Mouse (Mus musculus): ENCODE data around the gene H6pd. TPM values are rescaled to one million over a fixed set of nuclear protein-coding genes. Genes with fewer than 3 reads are reported as not detected.

The H6pd gene
- total RNA-seq, 2 experiments from 2014 or later, result 11.4 to 14.2 TPM

- DNase-seq (ENCODE audit: low spot score in 2 of 2), result no peak
- intact Hi-C loops (cut with DNase I), result loop anchor here (5.0 kb wide), 2 partner anchors 113 to 218 kb away; partner anchors contain the start of gene Tmem201
Measured at GRCm38 (mm10) chr4:149955631-149956030, 53.2 kb downstream of the H6pd start.

DNA sequence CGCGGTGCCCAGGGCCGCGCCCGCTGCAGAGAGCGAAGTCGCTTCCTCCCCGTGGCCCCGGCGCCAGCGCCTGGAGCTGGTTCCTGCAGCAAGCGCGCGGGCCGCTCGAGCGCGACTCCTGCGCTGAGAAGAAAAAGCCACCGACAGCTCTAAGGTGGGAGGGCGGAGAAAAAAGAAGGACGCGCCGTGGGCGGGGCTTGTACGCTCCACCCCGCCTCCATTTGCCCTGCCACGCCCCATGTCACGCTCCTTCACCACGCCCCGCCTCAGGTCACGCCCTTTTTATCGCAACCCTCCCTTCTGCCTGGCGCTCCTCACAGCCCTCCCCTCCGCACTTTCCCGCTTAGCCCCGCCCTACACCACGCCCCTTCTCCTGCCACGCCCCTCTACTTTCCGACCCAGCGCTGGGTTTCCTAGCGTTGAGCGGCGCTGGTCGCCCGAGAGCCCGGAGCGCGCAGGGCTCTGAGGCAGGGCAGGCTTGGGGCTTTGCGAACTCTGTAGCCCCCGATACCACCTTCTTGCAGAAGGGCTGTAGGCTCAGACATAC, 53.9 kb downstream of the H6pd start, which contains the start of gene Spsb1:
TSS of gene Spsb1 (minus strand) at position 151 of the 547 bp plus-strand sequence.
- intact Hi-C loops (cut with DNase I), result loop anchor here (5.0 kb wide), 3 partner anchors 103 to 218 kb away; partner anchors contain the start of gene Tmem201
- peak; percentile 94 to 95 for DNase-seq (ENCODE audit: low spot score in 2 of 2)

- intact Hi-C loops (cut with DNase I), result loop anchor here (5.0 kb wide), 1 partner anchor 102 kb away; no protein-coding TSS in a partner anchor
- DNase-seq (ENCODE audit: low spot score in 2 of 2), result peak; percentile 67
Measured at GRCm38 (mm10) chr4:149953621-149954481, 55.0 kb downstream of the H6pd start.

GRCm38 (mm10) chr4:149952201-149952600, 56.6 kb downstream of the H6pd start:
- intact Hi-C loops (cut with DNase I), result loop anchor here (5.0 kb wide), 1 partner anchor 100 kb away; no protein-coding TSS in a partner anchor
- DNase-seq (ENCODE audit: low spot score in 2 of 2), result no peak

DNA sequence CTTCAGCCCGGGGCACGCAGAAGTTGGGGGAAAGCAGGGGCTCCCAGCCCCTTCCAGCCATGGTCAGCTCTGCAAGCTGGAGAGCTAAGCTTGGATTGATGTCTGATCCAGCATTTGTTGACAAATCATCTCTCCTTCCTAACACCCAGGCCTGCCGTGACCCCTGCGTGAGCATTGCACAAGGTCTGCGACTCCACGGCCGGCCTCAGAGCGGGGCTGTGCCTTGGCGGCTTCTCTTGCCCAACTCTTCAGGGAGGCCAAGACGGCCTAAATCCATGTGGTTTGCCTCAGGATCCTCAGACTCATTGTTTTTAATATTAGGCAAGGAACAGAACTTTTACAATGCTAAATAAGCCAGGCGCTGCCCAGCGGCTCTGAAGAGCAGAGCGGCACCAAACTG, 57.6 kb downstream of the H6pd start:
- DNase-seq (ENCODE audit: low spot score in 2 of 2), result no peak
- intact Hi-C loops (cut with DNase I), result loop anchor here (5.0 kb wide), 1 partner anchor 99 kb away; no protein-coding TSS in a partner anchor

GRCm38 (mm10) chr4:149949691-149950090, 59.1 kb downstream of the H6pd start:
- DNase-seq (ENCODE audit: low spot score in 2 of 2), result no peak
- intact Hi-C loops (cut with DNase I), result loop anchor here (5.0 kb wide), 1 partner anchor 97 kb away; no protein-coding TSS in a partner anchor

GRCm38 (mm10) chr4:149948119-149948518, 60.7 kb downstream of the H6pd start:
- intact Hi-C loops (cut with DNase I), result no loop called here
- no peak for DNase-seq (ENCODE audit: low spot score in 2 of 2)

DNA sequence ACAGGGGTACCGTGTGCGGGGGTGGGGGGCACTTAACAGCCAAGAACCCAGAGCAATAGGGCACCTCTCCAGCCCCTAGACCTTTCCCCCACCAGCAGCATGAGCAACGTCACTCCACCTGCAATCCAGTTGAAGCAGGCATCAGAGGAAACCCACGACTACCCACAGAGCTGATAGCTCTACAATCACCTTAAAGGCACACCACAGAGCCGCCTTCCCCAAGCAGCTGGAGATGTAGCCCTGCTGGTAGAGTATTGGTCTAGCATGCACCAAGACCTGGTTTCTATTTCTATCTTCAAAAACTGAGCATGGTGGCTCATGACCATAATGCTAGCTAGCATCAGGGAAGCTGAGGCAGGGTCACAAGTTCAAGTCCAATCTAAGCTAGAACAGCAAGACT, 61.4 kb downstream of the H6pd start:
- intact Hi-C loops (cut with DNase I), result no loop called here

GRCm38 (mm10) chr4:149945194-149945593, 63.6 kb downstream of the H6pd start:
- no peak for DNase-seq (ENCODE audit: low spot score in 2 of 2)
- intact Hi-C loops (cut with DNase I), result no loop called here

More for the DNA sequence above, 61.4 kb downstream of the H6pd start:
- no peak for DNase-seq (ENCODE audit: low spot score in 2 of 2)

GRCm38 (mm10) chr4:149944214-149944613, 64.6 kb downstream of the H6pd start:
- no peak for DNase-seq (ENCODE audit: low spot score in 2 of 2)
- intact Hi-C loops (cut with DNase I), result no loop called here

- intact Hi-C loops (cut with DNase I), result no loop called here
- DNase-seq (ENCODE audit: low spot score in 2 of 2), result no peak
Measured at GRCm38 (mm10) chr4:149942831-149943741, 65.7 kb downstream of the H6pd start.

DNA sequence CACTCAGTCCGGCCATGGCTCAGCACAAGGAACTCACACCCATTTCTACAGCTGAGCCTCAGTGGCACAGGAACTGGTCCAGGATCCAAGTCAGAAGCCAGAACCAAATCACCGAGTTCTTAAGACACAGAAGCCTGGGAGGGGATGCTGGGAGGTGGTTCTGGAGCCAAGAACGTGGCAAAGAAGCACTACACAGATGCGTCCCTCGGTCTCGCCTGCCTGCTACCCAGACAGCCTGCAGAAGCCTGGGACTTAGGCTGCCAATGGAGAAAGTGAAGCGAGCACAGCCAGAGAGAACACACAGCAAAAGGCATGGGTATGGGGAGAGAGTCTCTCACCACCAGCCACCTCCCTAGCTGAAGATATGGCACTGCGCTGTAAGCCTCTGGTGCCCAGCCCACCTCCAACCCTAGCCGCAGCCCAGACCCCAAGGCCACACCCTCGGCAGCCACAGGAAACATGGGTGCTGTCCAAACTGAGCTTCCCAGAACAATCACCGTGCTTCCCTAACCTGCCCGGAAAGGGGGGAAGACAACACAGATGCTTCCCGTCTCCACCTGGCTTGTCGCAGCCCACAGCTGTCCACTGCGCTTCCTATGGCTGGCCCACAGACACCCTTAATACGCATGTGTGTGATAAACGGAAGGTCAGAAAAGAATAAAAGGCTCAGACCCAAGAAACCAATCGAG, 67.6 kb downstream of the H6pd start:
- no peak for DNase-seq (ENCODE audit: low spot score in 2 of 2)
- intact Hi-C loops (cut with DNase I), result no loop called here

DNA sequence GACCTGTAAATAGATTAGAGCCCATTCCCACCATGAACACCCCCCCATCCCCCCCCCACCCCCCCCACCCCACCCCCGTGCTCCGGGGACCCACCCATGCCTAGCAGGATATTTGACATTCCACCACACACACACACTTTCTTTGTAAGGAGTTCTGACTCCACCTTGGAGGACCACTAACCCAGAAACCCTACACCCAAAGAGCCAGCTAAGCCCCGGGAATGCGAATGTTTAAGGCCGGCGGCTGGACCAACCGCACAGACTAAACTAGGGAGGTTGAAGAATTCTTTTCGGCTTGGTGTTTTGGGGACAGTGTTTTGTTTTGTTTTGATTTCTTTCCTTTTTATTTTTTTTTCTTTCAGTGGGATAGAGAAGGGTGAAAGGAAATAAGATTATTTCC, 70.1 kb downstream of the H6pd start:
- DNase-seq (ENCODE audit: low spot score in 2 of 2), result no peak

GRCm38 (mm10) chr4:149936921-149937320, 71.9 kb downstream of the H6pd start:
- no peak for DNase-seq (ENCODE audit: low spot score in 2 of 2)
- intact Hi-C loops (cut with DNase I), result no loop called here

More for the DNA sequence above, 70.1 kb downstream of the H6pd start:
- intact Hi-C loops (cut with DNase I), result no loop called here

GRCm38 (mm10) chr4:149935470-149935869, 73.4 kb downstream of the H6pd start:
- intact Hi-C loops (cut with DNase I), result no loop called here
- DNase-seq (ENCODE audit: low spot score in 2 of 2), result no peak

DNA sequence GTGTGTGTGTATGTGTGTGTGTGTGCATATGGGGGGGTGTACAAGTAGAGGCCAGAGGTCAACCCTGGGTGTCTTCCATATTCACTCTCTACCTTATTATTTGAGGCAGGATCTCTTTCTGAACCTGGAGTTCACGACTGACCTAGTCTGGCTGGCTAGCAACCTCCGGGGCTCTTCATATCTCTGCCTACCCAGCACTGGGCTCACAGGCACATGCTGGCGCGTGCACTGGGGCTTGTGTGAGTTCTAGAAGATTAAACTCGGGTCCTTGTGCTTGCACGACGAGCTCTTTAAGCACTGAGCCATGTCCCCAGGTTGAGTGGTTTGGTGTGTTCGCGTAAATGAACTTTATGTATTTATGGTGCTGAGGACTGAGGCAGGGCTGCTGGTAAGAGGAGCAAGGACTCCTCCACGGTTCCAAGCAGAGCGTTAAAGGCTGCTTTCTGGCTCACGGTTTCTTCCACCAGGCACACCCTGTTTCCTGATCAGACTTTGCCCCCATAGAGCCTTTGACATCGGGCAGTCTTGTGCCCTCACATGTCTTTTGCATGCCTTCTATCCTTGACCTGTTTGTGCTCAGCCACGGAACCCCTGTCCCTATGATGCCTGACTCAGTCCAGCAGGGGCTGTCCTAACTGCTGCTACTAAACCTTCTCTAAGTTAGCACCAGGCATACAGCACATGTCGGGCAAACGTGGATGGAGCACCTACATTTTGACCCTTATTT, 75.1 kb downstream of the H6pd start:
- DNase-seq (ENCODE audit: low spot score in 2 of 2), result no peak
- intact Hi-C loops (cut with DNase I), result no loop called here

DNA sequence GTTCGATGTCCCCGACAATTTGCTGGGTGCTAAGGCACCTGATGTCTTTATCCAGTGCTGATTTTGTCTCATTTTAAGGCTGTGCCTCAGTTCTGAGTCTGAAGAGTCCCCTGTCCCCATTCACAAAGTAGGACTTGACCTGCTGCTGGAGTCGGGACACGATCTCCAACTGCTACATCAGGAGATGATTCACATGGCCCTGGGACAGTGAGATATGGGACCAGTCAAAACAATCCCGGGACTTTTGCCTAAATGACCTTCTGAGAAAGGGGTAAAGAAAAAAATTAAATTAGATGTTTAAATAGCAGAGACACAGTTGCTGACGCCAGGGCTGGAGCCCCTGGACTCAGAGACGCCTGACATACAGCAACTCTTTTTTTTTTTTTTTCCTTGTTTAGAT, 75.8 kb downstream of the H6pd start:
- intact Hi-C loops (cut with DNase I), result no loop called here

GRCm38 (mm10) chr4:149932108-149932815, 76.6 kb downstream of the H6pd start:
- intact Hi-C loops (cut with DNase I), result no loop called here
- DNase-seq (ENCODE audit: low spot score in 2 of 2), result no peak

More for the DNA sequence above, 75.8 kb downstream of the H6pd start:
- no peak for DNase-seq (ENCODE audit: low spot score in 2 of 2)
